Mouse (Mus musculus) intestine, embryonic 16.5 days (tissue): ENCODE measurements around the gene Rsbn1l. TPM values are rescaled to one million over a fixed set of nuclear protein-coding genes. Genes with fewer than 3 reads are reported as not detected.

Experiments
- ATAC-seq: fragments of 200-750 bp; cut with Nextera tagmentation; 2 replicates; pipeline ENCODE4 v1.8.0; 2017; ENCODE audit warnings: moderate TSS enrichment, moderate library complexity
- H3K27ac ChIP-seq: fragments of 300-500 bp; sonication (generic); 2 replicates; pipeline ENCODE4 v1.5.1; 2014; ENCODE audit warnings: mild to moderate bottlenecking, low read length
- H3K27me3 ChIP-seq: fragments of 300-500 bp; sonication (generic); replicated peaks from 2 replicates; pipeline ENCODE4 v1.6.1; 2014; ENCODE audit warnings: low read length, control low read depth, mixed read lengths; ENCODE audit not compliant: control insufficient read depth, insufficient read depth
- H3K36me3 ChIP-seq: fragments of 300-500 bp; sonication (generic); 2 replicates; pipeline ENCODE4 v1.6.1; 2014; ENCODE audit warnings: low read length, control low read depth; ENCODE audit not compliant: control insufficient read depth, insufficient read depth
- H3K4me1 ChIP-seq: fragments of 300-500 bp; sonication (generic); 2 replicates; pipeline ENCODE4 v1.6.1; 2014; ENCODE audit warnings: low read length, control low read depth, mixed read lengths; ENCODE audit not compliant: control insufficient read depth, insufficient read depth
- H3K4me2 ChIP-seq: fragments of 300-500 bp; sonication (generic); 2 replicates; pipeline ENCODE4 v1.6.1; 2014; ENCODE audit warnings: low read depth, low read length, control low read depth
- H3K4me3 ChIP-seq: fragments of 300-500 bp; sonication (generic); 2 replicates; pipeline ENCODE4 v1.5.1; 2014; ENCODE audit warnings: mild to moderate bottlenecking, low read length
- H3K9ac ChIP-seq: fragments of 300-500 bp; sonication (generic); 2 replicates; pipeline ENCODE4 v1.6.1; 2014; ENCODE audit warnings: low read depth, low read length
- H3K9me3 ChIP-seq: fragments of 300-500 bp; sonication (generic); 2 replicates; pipeline ENCODE4 v1.6.1; 2016; ENCODE audit warnings: low read length, control low read depth; ENCODE audit not compliant: control insufficient read depth
- WGBS: fragments of 180-500 bp; shearing (Covaris S2); extraction: QIAGEN DNeasy Blood & Tissue Kit; methylation state at CpG from one replicate; pipeline ENCODE4 v1.1.7; 2014; 5-methylcytosine and 5-hydroxymethylcytosine counted together
- polyA plus RNA-seq: library from polyadenylated mRNA; unstranded; fragments of >200 nt; fragmentation: Nextera tagmentation; extraction: Ambion mirVana; gene quantifications from 2 replicates; pipeline ENCODE4 v1.2.1, GENCODE M21; 2015

The Rsbn1l gene
- polyA plus RNA-seq, result 3.0 and 3.2 TPM in 2 replicates

DNA sequence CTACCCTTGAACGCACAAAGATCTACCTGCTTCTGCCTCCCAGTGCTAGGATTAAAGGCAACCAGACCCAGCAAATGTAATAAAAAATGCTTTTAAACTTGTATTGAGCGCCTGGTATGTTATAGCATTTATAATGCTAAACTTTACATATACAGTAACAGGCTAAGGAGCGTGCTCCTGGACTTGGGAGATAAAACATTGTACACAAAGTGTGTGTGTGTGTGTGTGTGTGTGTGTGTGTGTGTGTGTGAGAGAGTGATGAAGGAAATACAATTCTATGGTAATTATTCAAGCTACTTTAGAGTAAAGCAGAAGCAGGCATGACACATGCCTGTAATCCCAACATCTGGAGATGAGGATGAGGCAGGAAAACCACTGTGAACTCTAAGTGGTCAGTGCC, at the start of gene Rsbn1l:
Rsbn1l (minus strand) TSS at position 101 of the 400 bp plus-strand sequence.
- Histone ChIP-seq H3K27ac (peak within 1 kb of the TSS; percentile 47; the same call in 1 of the 2 replicates), H3K4me2 (no peak within 1 kb of the TSS), H3K4me3 (0 out of 2 replicates have a peak within 1 kb of the TSS, but pooled peaks have one; percentile 8), H3K9me3 (no peaks in the 10 kb centered on the region), H3K9ac (no peak within 1 kb of the TSS), H3K36me3 (0 out of 2 replicates have a peak, but pooled peaks cover 4% of the 10 kb centered on the region), H3K4me1 (peaks cover 6% of the 10 kb centered on the region; the same call in 1 of the 2 replicates), H3K27me3 (no peaks in the 10 kb centered on the region)
- no peak for ATAC-seq
- 94% methylated on average over 3 of the region's 3 CpGs for WGBS

- ATAC-seq, result no peak
- 89% methylated on average over 6 of the region's 6 CpGs for WGBS
- Histone ChIP-seq H3K4me2 (no peak overlapping the region), H3K27ac (no peak overlapping the region), H3K36me3 (peaks cover 17% of the 10 kb centered on the region), H3K4me3 (no peak overlapping the region), H3K27me3 (no peaks in the 10 kb centered on the region), H3K9ac (no peak overlapping the region), H3K9me3 (peaks cover 5% of the 10 kb centered on the region), H3K4me1 (no peaks in the 10 kb centered on the region)
Observed at GRCm38 (mm10) chr5:21002723-21003122, 46.5 kb upstream of the Rsbn1l start.

DNA sequence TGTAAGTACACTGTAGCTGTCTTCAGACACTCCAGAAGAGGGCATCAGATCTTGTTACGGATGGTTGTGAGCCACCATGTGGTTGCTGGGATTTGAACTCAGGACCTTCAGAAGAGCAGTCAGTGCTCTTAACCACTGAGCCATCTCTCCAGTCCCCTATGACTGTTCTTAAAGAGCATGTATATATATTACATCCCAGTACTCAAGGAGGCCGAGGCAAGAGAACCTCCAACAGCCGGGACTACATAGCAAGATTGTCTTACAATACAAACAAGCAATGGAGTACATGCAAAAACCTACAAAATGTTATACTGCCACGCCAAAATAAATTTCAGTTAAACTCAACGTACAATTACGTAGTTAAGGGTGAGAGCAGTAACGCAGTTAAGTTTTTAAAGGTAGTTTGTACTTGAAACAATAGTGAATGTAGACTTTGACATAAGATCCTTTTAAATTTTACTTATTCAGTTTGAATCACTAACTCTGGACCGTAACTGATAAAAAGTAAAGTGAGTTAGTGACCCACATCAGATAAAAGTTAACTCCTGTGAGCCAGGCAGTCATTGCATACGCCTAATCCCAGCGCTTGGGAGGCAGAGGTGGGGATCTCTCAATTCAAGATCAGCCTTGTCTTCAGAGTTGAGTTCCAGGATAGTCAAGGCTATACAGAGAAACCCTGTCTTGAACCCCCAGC, 45.6 kb upstream of the Rsbn1l start:
- peaks cover 24% of the 10 kb centered on the region for H3K36me3 ChIP-seq

DNA sequence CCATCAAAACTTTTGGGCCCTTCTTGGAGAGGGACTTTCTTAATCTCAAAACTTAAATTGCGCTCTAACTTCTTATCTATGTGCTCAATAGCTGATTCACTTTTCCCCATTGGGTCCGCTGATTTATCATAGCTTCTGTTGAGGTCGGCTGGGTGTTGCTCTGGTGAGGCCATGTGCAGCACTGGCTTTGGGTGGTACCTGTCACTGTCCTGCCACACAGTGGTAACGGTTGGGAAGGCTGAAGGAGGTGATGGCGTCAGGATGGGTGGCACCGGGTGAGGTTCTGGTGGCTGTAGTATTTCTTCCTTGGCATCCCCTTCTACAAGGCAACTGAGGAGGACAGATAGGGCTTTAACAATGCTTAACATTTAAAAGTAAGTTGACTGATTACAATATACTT, 42.2 kb upstream of the Rsbn1l start:
- ATAC-seq, result no peak
- Histone ChIP-seq H3K27me3 (no peaks in the 10 kb centered on the region), H3K36me3 (peaks cover 28% of the 10 kb centered on the region), H3K27ac (no peak overlapping the region), H3K9me3 (peaks cover 5% of the 10 kb centered on the region), H3K4me2 (no peak overlapping the region), H3K4me1 (no peaks in the 10 kb centered on the region), H3K4me3 (no peak overlapping the region), H3K9ac (no peak overlapping the region)
- 91% methylated on average over 6 of the region's 6 CpGs for WGBS

More for the DNA sequence above, 45.6 kb upstream of the Rsbn1l start:
- no peak overlapping the region for H3K4me3 ChIP-seq
- no peak overlapping the region for H3K9ac ChIP-seq
- 95% methylated on average over 9 of the region's 10 CpGs for WGBS
- H3K4me2 ChIP-seq, result no peak overlapping the region
- H3K27me3 ChIP-seq, result no peaks in the 10 kb centered on the region
- peaks cover 5% of the 10 kb centered on the region for H3K9me3 ChIP-seq
- no peak for ATAC-seq
- no peak overlapping the region for H3K27ac ChIP-seq
- H3K4me1 ChIP-seq, result no peaks in the 10 kb centered on the region

GRCm38 (mm10) chr5:20997555-20997954, 41.4 kb upstream of the Rsbn1l start:
- no peak overlapping the region for H3K9ac ChIP-seq
- no peaks in the 10 kb centered on the region for H3K27me3 ChIP-seq
- WGBS, result 91% methylated on average over 6 of the region's 6 CpGs
- H3K9me3 ChIP-seq, result peaks cover 5% of the 10 kb centered on the region
- no peak overlapping the region for H3K4me3 ChIP-seq
- H3K27ac ChIP-seq, result no peak overlapping the region
- peaks cover 28% of the 10 kb centered on the region for H3K36me3 ChIP-seq
- ATAC-seq, result no peak
- no peaks in the 10 kb centered on the region for H3K4me1 ChIP-seq
- H3K4me2 ChIP-seq, result no peak overlapping the region

- Histone ChIP-seq H3K27ac (peak overlapping the region; percentile 2; the same call in 1 of the 2 replicates), H3K36me3 (peaks cover 9% of the 10 kb centered on the region; the same call in 1 of the 2 replicates), H3K9ac (no peak overlapping the region), H3K4me2 (no peak overlapping the region), H3K4me3 (no peak overlapping the region), H3K9me3 (no peaks in the 10 kb centered on the region), H3K27me3 (no peaks in the 10 kb centered on the region), H3K4me1 (no peaks in the 10 kb centered on the region)
- ATAC-seq, result peak; percentile 90
- WGBS, result 73% methylated on average over 8 of the region's 8 CpGs
Observed at GRCm38 (mm10) chr5:20990062-20990809, 34.0 kb upstream of the Rsbn1l start.

DNA sequence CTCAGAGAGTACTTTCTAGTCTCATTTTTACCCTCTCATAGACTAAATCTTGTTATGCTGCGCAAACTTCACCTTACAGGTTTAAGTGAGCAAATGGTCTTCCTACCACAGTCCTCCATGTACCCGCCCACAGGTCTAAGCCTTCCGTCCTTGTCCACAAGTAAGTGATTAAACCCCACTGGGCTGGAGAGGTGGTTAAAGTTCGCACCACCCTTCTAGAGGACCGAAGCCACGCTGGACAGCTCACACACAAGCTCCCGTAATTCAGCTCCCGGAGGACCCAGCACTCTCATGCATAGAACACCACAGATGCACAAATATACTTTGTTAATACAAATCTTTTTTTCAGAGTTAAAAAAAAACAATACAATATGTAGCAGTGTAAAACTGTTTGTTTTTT, 30.1 kb upstream of the Rsbn1l start:
- Histone ChIP-seq H3K27ac (no peak overlapping the region), H3K9ac (no peak overlapping the region), H3K4me2 (no peak overlapping the region), H3K9me3 (no peaks in the 10 kb centered on the region), H3K4me1 (no peaks in the 10 kb centered on the region), H3K4me3 (no peak overlapping the region), H3K36me3 (peaks cover 3% of the 10 kb centered on the region; the same call in 1 of the 2 replicates), H3K27me3 (no peaks in the 10 kb centered on the region)
- ATAC-seq, result no peak
- 97% methylated on average over 8 of the region's 8 CpGs for WGBS

- no peaks in the 10 kb centered on the region for H3K4me1 ChIP-seq
- no peak overlapping the region for H3K27ac ChIP-seq
- H3K36me3 ChIP-seq, result peaks cover 3% of the 10 kb centered on the region; the same call in 1 of the 2 replicates
- H3K9ac ChIP-seq, result no peak overlapping the region
- no peak overlapping the region for H3K4me2 ChIP-seq
- H3K4me3 ChIP-seq, result no peak overlapping the region
- ATAC-seq, result no peak
- H3K9me3 ChIP-seq, result no peaks in the 10 kb centered on the region
- no peaks in the 10 kb centered on the region for H3K27me3 ChIP-seq
Observed at GRCm38 (mm10) chr5:20983505-20983904, 27.3 kb upstream of the Rsbn1l start.

DNA sequence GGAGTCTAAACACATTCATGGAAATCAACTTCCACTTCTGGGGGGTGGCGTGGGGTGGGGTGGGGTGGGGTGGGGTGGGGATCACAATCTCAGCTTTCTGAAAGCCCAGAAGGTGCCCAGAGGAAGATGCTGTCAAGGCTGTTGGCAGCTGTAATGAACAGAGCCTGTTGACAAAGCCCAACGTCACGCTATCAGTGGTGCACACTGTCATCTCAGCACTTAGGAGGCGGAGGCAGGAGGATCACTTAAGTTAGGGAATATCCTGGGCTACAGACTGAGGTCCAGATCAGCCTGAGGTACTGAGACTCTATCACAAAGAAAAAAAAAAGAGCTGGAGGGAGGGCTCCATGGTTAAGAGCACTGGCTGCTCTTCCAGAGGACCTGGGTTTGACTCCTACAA, 18.5 kb upstream of the Rsbn1l start:
- no peak overlapping the region for H3K27ac ChIP-seq
- H3K4me3 ChIP-seq, result no peak overlapping the region
- H3K27me3 ChIP-seq, result no peaks in the 10 kb centered on the region
- no peak overlapping the region for H3K9ac ChIP-seq
- H3K36me3 ChIP-seq, result no peaks in the 10 kb centered on the region
- WGBS, result 85% methylated on average over 4 of the region's 4 CpGs
- no peak overlapping the region for H3K4me2 ChIP-seq
- H3K4me1 ChIP-seq, result no peaks in the 10 kb centered on the region
- no peaks in the 10 kb centered on the region for H3K9me3 ChIP-seq
- no peak for ATAC-seq
